Mouse (Mus musculus) adrenal gland (tissue): ENCODE results near the gene Tmem259.

Experiments used
- intact Hi-C: fragments of 180-260 bp; cut with DNase I; formaldehyde crosslinking; loops from one replicate; pipeline ENCODE4 v1.15.1; 2025

Gene Tmem259

GRCm38 (mm10) chr10:80016931-80017330 is 32.8 kb upstream of the Tmem259 start:
- intact Hi-C loops = no loop called here

DNA sequence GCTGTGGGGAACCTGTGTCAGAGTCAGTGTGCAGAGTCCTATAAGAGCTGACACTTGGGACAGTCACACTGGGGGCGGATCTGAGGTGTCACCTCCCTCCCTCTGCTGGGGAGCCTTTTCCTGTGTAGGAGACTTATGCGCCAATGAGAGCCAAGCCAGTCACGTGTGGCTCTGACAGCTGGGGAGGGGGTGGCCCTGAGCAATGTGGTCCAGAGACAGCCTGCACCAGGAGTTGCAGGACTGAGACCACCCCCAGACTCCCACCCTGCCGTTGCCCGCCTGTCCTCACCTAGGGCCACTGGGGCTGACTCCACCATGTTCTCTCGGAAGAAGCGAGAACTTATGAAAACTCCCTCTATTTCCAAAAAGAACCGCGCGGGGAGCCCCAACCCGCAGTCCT is 32.4 kb upstream of the Tmem259 start, which contains the start of gene Arhgap45:
Arhgap45 (plus strand) TSS at position 143 of the 400 bp plus-strand sequence.
- intact Hi-C loops = no loop called here

DNA sequence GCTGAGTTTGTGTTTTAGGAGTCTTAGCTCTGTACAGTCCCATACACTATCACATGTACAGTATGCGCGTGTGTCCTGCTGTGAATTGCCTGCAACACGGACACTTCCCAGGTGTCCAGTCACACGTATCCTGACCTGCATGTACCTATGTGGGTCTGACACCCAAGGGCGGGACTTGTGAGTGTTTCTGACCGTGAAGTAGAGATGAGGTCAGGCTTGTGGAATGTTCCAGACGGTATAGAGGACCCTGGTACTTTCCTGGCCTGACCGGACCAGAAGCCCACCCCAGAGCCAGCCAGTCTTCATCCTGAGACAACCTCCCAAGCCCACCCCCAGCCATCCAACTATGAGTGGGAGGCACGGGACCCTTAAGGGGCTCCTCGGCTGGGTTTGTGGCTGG is 31.5 kb upstream of the Tmem259 start:
- intact Hi-C loops = no loop called here

DNA sequence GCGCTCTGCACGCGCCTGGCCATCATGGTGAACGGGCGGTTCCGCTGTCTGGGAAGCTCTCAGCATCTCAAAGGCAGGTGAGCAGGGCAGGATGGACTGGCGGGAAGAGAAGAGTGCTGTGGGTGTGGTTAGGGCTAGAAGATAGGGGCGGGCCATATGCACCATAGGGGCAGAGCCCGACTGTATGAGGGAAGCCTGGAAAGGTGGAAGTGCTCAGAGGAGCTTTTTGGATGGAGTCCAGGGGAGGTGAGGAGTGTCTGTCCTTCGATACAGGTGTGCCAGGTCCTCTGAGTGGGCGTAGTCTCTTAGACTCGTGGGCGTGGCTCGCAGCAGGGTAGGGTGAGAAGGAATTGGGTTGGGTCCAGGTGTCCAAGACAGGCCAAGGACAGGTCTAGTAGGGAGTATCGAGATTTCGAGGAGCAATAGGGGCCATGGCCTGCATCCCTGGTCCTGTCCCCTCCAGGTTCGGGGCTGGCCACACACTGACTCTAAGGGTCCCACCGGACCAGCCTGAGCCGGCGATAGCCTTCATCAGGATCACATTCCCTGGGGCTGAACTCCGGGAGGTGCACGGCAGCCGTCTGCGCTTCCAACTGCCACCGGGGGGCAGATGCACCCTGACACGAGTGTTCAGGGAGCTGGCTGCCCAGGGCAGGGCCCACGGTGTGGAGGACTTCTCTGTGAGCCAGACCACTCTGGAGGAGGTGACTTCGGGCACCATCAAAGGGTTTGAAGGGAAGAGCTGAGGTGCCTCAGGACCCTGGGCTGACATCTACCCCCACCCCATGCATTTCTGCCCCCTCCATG is 30.6 kb upstream of the Tmem259 start:
- intact Hi-C loops = no loop called here

DNA sequence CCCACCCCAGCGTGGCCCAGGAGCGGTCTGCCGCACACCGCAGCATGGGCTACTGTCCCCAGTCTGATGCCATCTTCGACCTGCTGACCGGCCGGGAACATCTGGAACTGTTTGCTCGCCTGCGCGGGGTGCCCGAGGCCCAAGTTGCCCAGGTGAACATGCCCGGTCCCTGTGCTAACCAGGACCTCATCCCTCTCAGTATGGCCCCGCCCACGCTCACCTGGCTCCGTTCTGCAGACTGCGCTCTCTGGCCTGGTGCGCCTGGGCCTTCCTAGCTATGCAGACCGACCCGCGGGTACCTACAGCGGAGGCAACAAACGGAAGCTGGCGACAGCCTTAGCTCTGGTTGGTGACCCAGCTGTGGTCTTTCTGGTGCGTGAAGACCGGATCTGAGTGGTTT is 29.5 kb upstream of the Tmem259 start:
- intact Hi-C loops = no loop called here

GRCm38 (mm10) chr10:80011740-80012139 is 27.6 kb upstream of the Tmem259 start:
- intact Hi-C loops = no loop called here

GRCm38 (mm10) chr10:80004233-80004705 is 20.1 kb upstream of the Tmem259 start:
- intact Hi-C loops = no loop called here

- intact Hi-C loops = no loop called here
Measured at GRCm38 (mm10) chr10:80003374-80004232, 19.5 kb upstream of the Tmem259 start.

GRCm38 (mm10) chr10:80002829-80003228 is 18.7 kb upstream of the Tmem259 start:
- intact Hi-C loops = no loop called here

GRCm38 (mm10) chr10:80001945-80002344 is 17.8 kb upstream of the Tmem259 start:
- intact Hi-C loops = no loop called here

DNA sequence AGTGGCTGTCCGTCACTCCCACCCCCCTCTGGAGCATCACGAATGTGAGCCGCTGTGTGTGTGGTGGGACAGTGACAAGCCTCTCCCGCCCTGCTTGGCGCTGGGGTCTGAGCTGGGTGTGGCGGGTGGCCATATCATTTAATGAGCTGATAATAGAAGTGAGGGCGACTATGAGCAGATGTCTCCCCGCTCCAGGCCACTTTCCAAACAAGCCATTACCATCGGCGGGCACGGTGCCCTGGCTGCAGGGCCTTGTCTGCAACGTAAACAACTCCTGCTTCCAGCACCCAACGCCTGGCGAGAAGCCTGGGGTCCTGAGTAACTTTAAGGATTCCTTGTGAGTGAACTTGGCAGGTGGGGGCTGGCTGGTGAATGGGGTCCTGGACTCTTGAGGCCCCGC is 13.7 kb upstream of the Tmem259 start:
- intact Hi-C loops = loop anchor here (5.0 kb wide), 1 partner anchor 34 kb away; no protein-coding TSS in a partner anchor

- intact Hi-C loops = loop anchor here (5.0 kb wide), 1 partner anchor 35 kb away; no protein-coding TSS in a partner anchor
Measured at GRCm38 (mm10) chr10:79997034-79997760, 13.1 kb upstream of the Tmem259 start.

DNA sequence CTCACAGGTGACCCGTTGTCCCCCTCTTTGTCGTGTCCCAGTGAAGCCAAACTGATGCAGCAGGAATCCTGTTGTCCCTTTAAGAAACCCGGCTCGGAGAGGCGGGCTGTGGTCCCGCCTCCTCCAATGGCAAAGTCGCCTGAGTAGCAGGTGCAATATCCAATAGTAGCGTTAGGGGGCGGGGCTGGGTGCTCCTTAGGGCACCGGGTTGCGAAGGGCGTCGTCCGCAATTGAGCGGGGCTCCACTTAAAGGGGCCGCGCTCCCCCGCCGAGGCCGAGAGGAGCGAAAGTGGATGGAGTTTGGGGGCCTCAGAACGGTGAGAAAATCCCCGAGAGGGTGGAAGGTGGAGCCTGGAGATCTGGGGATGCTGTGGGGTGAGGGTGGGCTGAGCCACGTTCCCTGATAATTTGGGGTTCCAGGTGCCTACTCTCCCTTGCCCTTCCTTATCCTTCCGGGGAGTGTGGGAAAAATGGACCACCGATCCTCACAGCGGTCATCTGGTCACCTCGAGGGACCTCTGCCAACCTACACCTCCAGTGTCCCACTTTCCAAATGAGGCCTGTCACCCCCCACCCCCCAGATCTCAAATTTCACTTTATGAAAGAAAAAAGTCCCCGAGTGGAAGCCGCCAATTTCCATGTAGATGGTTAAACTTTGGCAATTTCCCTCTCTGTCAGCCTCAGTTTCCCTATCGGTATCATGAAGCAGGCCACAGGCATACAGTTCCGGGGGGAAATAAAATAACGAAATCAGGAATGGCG is 12.3 kb upstream of the Tmem259 start, which contains the start of gene Abca7:
Abca7 (plus strand) TSS at position 223 of the 762 bp plus-strand sequence.
- intact Hi-C loops = loop anchor here (5.0 kb wide), 1 partner anchor 36 kb away; no protein-coding TSS in a partner anchor

- intact Hi-C loops = loop anchor here (5.0 kb wide), 1 partner anchor 37 kb away; no protein-coding TSS in a partner anchor
Measured at GRCm38 (mm10) chr10:79995636-79996035, 11.5 kb upstream of the Tmem259 start.

DNA sequence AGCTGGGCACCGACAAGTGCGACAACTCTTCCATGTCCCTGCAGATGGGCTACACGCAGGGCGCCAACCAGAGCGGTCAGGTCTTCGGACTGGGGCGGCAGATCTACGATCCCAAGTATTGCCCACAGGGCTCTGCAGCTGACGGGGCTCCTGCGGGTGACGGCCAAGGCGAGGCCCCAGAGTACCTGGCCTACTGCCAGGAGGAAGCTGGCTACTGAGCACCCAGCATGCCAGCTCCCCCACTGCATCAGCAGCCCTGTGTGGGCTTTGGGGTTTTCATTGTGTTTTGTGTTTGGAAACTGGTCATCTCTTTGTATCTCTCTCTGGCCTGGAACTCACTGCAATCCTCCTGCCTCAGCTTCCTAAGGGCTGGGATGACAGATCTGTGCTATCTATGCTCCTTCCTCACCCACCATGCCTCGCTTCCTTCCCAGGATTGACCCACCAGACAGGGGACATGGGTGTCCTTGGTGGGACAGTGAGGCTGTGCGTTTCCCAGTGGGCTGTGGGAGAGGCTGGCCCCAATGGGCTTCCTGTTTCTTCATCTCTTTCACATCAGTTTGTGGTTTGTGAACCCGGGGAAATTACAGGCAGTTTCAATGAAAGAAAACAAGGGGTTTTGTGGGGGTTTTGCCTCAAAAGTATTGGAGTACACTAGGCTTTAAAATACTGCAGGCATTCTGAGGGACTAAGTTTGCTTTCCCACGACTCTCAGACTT is 10.4 kb upstream of the Tmem259 start:
- intact Hi-C loops = loop anchor here (5.0 kb wide), 1 partner anchor 38 kb away; no protein-coding TSS in a partner anchor

DNA sequence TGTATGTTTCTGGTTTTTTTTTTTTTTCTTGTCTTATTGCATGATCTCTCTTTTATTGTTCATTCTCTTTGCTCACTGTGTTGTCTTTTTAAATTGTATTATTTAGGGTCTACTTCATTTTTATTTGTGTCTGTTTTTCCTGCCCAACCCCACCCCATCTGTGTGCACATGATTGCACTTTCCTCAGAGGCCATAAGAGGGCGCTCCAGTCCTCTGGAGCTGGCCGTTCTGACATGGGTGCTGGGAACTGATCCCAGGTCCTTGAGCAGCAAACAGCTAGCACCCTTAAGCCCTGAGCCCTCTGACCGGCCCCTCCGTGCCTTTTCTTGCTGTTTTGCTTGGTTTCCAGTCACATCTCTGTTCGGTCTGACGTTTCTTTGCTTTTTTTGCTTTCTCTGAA is 7.4 kb upstream of the Tmem259 start:
- intact Hi-C loops = no loop called here

- intact Hi-C loops = no loop called here
Measured at GRCm38 (mm10) chr10:79991099-79991498, 7.0 kb upstream of the Tmem259 start.

- intact Hi-C loops = loop anchor here (5.0 kb wide), 2 partner anchors 122 to 152 kb away; partner anchors contain the start of gene Cbarp
Measured at GRCm38 (mm10) chr10:79989870-79990269, 5.7 kb upstream of the Tmem259 start.

- intact Hi-C loops = loop anchor here (5.0 kb wide), 2 partner anchors 123 to 153 kb away; partner anchors contain the start of gene Cbarp
Measured at GRCm38 (mm10) chr10:79989272-79989786, 5.2 kb upstream of the Tmem259 start.
